Mouse (Mus musculus): ENCODE data around the gene Neurl1a.

DNA sequence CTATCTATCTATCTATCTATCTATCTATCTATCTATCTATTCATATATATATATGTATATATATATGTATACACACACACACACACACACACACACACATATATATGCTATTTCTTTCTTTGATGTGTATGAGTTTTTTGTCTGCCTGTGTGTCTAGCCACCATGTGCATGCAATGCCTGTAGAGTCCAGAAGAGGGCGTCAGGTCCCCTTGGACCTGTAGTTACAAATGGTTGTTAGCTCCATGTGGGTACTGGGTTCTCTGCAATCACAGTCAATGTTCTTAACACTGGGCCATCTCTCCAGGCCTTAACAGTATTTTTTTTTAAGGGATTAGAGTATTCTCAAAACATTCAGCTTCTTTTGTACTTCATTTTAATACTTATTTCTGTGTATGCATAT lies 34.9 kb downstream of the Neurl1a start:
- TF ChIP-seq POLR2A (IDR thresholded peaks at IDR 0.05; ENCODE audit: borderline replicate concordance, control insufficient read depth, low read depth, low read length) (no peak), CTCF (IDR thresholded peaks at IDR 0.05; ENCODE audit: control insufficient read depth, insufficient read depth, low read length) (no peak)

Measured in bone marrow, adult 2 months (tissue).